Mouse (Mus musculus) cerebellum, postnatal 25 days (tissue): ENCODE measurements around the gene 4833439L19Rik.

Experiments used
- DNase-seq, 2 experiments: peaks; one replicate each; pipeline ENCODE4 v3.0.0; 2021; ENCODE audit warnings: mixed read lengths in 2 of 2

The 4833439L19Rik gene

GRCm38 (mm10) chr13:54565201-54565581 is at the start of gene 4833439L19Rik:
Gene 4833439L19Rik (minus strand): TSS chr13:54565435.
- peak; percentile 94 to 98 for DNase-seq

GRCm38 (mm10) chr13:54613141-54613540 is 47.9 kb upstream of the 4833439L19Rik start:
- peak in 1 of 2 experiments; percentile 30 for DNase-seq

GRCm38 (mm10) chr13:54610972-54611754 is 45.9 kb upstream of the 4833439L19Rik start, which contains the start of gene Cltb:
Gene Cltb (minus strand): TSS chr13:54611344.
- DNase-seq = peak; percentile 98

GRCm38 (mm10) chr13:54610613-54610971 is 45.4 kb upstream of the 4833439L19Rik start:
- DNase-seq = peak in 1 of 2 experiments; percentile 64

GRCm38 (mm10) chr13:54609301-54609700 is 44.1 kb upstream of the 4833439L19Rik start:
- DNase-seq = peak; percentile 20 to 37

- peak; percentile 69 to 74 for DNase-seq
Measured at GRCm38 (mm10) chr13:54608666-54609065, 43.4 kb upstream of the 4833439L19Rik start.

GRCm38 (mm10) chr13:54608002-54608401 is 42.8 kb upstream of the 4833439L19Rik start:
- peak in 1 of 2 experiments; percentile 16 for DNase-seq

GRCm38 (mm10) chr13:54607204-54607603 is 42.0 kb upstream of the 4833439L19Rik start:
- peak in 1 of 2 experiments; percentile 16 for DNase-seq

GRCm38 (mm10) chr13:54605426-54605825 is 40.2 kb upstream of the 4833439L19Rik start:
- DNase-seq = no peak

GRCm38 (mm10) chr13:54604221-54604620 is 39.0 kb upstream of the 4833439L19Rik start:
- DNase-seq = no peak

GRCm38 (mm10) chr13:54603501-54603900 is 38.3 kb upstream of the 4833439L19Rik start:
- DNase-seq = peak in 1 of 2 experiments; percentile 46

GRCm38 (mm10) chr13:54602639-54603111 is 37.4 kb upstream of the 4833439L19Rik start:
- DNase-seq = no peak

- DNase-seq = peak; percentile 51 to 62
Measured at GRCm38 (mm10) chr13:54598622-54599143, 33.4 kb upstream of the 4833439L19Rik start.

- no peak for DNase-seq
Measured at GRCm38 (mm10) chr13:54596870-54597269, 31.6 kb upstream of the 4833439L19Rik start.

GRCm38 (mm10) chr13:54596107-54596690 is 31.0 kb upstream of the 4833439L19Rik start:
- peak in 1 of 2 experiments; percentile 36 for DNase-seq

GRCm38 (mm10) chr13:54593617-54594016 is 28.4 kb upstream of the 4833439L19Rik start:
- no peak for DNase-seq

GRCm38 (mm10) chr13:54591776-54592356 is 26.6 kb upstream of the 4833439L19Rik start:
- DNase-seq = no peak

- DNase-seq = peak; percentile 96
Measured at GRCm38 (mm10) chr13:54589996-54590951, 25.0 kb upstream of the 4833439L19Rik start, which contains the start of the genes Nop16 and Higd2a. Gene Nop16 (minus strand): TSS chr13:54590090. Gene Higd2a (plus strand): TSS chr13:54590207.

GRCm38 (mm10) chr13:54589414-54589995 is 24.3 kb upstream of the 4833439L19Rik start:
- DNase-seq = no peak

- DNase-seq = no peak
Measured at GRCm38 (mm10) chr13:54585831-54586230, 20.6 kb upstream of the 4833439L19Rik start.

GRCm38 (mm10) chr13:54582860-54583259 is 17.6 kb upstream of the 4833439L19Rik start:
- DNase-seq = no peak
